Comparison of ENCODE assay signal across 11 mouse cellular contexts in the genomic region with DNA sequence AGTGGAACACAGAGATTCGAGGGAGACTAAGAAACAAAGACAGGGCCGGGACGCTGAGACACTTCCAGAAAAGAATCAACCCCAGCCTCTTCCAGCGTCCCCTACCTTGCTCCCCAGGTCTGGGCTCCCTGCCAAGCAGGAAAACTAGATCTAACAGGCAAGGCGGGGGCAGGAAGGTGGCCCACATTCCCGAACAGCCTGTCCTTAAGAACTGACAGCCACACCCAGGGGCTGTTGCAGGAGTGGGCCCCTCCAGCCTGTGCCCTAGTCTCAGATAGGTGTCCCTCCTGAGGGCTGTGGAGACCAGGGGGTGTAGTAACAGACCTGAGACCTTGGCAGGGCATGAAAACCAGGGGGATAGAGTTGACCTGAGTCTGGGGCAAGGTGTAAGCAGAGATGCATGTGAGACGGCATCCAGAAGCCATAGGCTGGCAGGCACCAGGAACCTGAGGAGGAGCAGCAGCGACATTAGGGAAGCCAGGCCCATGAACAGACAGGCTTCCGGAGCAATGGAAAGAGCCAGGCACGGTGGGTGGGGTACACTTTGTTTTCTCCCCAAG. TPM values are rescaled to one million over a fixed set of nuclear protein-coding genes. Genes with fewer than 3 reads are reported as not detected.
DNase-seq lines count a peak whose midpoint lies in the region; ATAC-seq and TF ChIP-seq lines count a peak whose summit lies in the region.
"Had no signal": no experiment of that assay in that cellular context is flagged by ENCODE, and none has a peak within 500 bp of the region (broad histone marks: within the 10 kb centered on the region; RNA-seq: fewer than 3 reads in every experiment).

A gene (plus strand): TSS at position 510 of the 560 bp plus-strand sequence.

- TF ChIP-seq CTCF in kidney, adult 2 months (conservative IDR thresholded peaks at IDR 0.05; ENCODE audit: insufficient read depth, insufficient read length, low read depth, low read length) = no peak
- no peak for TF ChIP-seq CTCF in lung, postnatal 0 days (IDR thresholded peaks at IDR 0.05)

- no peak for TF ChIP-seq POLR2A in kidney, adult 2 months (IDR thresholded peaks at IDR 0.05; ENCODE audit: low read depth, low read length)

- no peak within 1 kb of the TSS for H3K4me3 ChIP-seq in heart, embryonic 11.5 days (ENCODE audit: low read depth, low read length)
- H3K4me3 ChIP-seq in embryonic facial prominence, embryonic 13.5 days = no peak within 1 kb of the TSS
- H3K4me3 ChIP-seq in kidney, adult 2 months (ENCODE audit: insufficient read depth, low read depth, low read length) = no peak within 1 kb of the TSS
- H3K4me3 ChIP-seq in lung, postnatal 0 days (ENCODE audit: low read depth, low read length) = no peak within 1 kb of the TSS
- H3K4me3 ChIP-seq: megakaryocyte, embryonic 14.5 days had no signal

- WGBS in heart, embryonic 11.5 days (ENCODE audit: insufficient replicate concordance) = 72% methylated on average over 10 of the region's 10 CpGs
- WGBS in embryonic facial prominence, embryonic 13.5 days = 53% methylated on average over 10 of the region's 10 CpGs
- WGBS in kidney, adult 2 months = 26% methylated on average over 10 of the region's 10 CpGs
- 35% methylated on average over 10 of the region's 10 CpGs for WGBS in lung, postnatal 0 days

- no peak within 1 kb of the TSS for H3K4me2 ChIP-seq in heart, embryonic 11.5 days
- H3K4me2 ChIP-seq in embryonic facial prominence, embryonic 13.5 days = 0 out of 2 replicates have a peak within 1 kb of the TSS, but pooled peaks have one; percentile 1
- H3K4me2 ChIP-seq in lung, postnatal 0 days (replicated peaks; ENCODE audit: low read depth, low read length) = peak within 1 kb of the TSS; percentile 14; the same call in 1 of the 2 replicates

- no peaks in the 10 kb centered on the region for H3K27me3 ChIP-seq in heart, embryonic 11.5 days (ENCODE audit: control insufficient read depth, insufficient read depth, low read length)
- no peaks in the 10 kb centered on the region for H3K27me3 ChIP-seq in embryonic facial prominence, embryonic 13.5 days
- no peaks in the 10 kb centered on the region for H3K27me3 ChIP-seq in kidney, adult 2 months (replicated peaks; ENCODE audit: control insufficient read depth, insufficient read depth, low read length)
- no peaks in the 10 kb centered on the region for H3K27me3 ChIP-seq in lung, postnatal 0 days (replicated peaks; ENCODE audit: insufficient read depth, low read length)

- H3K9me3 ChIP-seq in heart, embryonic 11.5 days (replicated peaks; ENCODE audit: control insufficient read depth, low read length) = no peaks in the 10 kb centered on the region; the same call in 1 of the 2 replicates
- H3K9me3 ChIP-seq in embryonic facial prominence, embryonic 13.5 days = no peaks in the 10 kb centered on the region
- no peaks in the 10 kb centered on the region for H3K9me3 ChIP-seq in lung, postnatal 0 days (ENCODE audit: low read length)
- H3K9me3 ChIP-seq: megakaryocyte, embryonic 14.5 days had no signal

- peak; percentile 97 for DNase-seq in heart, adult 11 months
- peak; percentile 76 for DNase-seq in kidney, adult 2 months
- DNase-seq in lung, postnatal 0 days (ENCODE audit: low spot score) = peak; percentile 81
- DNase-seq in spleen, adult 12 weeks (ENCODE audit: low spot score) = no peak
- DNase-seq in thymus, postnatal 36 days = no peak
- DNase-seq in frontal cortex, adult 2 months (ENCODE audit: extremely low spot score in 1 of 2, low spot score in 1 of 2) = no peak
- DNase-seq: layer of hippocampus, postnatal 36 days had no signal

- no peak within 1 kb of the TSS for H3K27ac ChIP-seq in heart, embryonic 11.5 days (ENCODE audit: low read depth, low read length)
- H3K27ac ChIP-seq in embryonic facial prominence, embryonic 13.5 days = peak within 1 kb of the TSS; percentile 72
- no peak within 1 kb of the TSS for H3K27ac ChIP-seq in kidney, adult 2 months (ENCODE audit: insufficient read depth, low read depth, low read length)
- H3K27ac ChIP-seq in lung, postnatal 0 days (ENCODE audit: low read length) = peak within 1 kb of the TSS; percentile 64

- H3K9ac ChIP-seq in heart, embryonic 11.5 days (ENCODE audit: low read depth, low read length) = no peak within 1 kb of the TSS
- no peak within 1 kb of the TSS for H3K9ac ChIP-seq in embryonic facial prominence, embryonic 13.5 days
- H3K9ac ChIP-seq in lung, postnatal 0 days (replicated peaks; ENCODE audit: low read depth) = no peak within 1 kb of the TSS

- TF ChIP-seq EP300 in lung, postnatal 0 days (IDR thresholded peaks at IDR 0.05) = peak; percentile 66

- no peaks in the 10 kb centered on the region for H3K4me1 ChIP-seq in heart, embryonic 11.5 days (ENCODE audit: control insufficient read depth, insufficient read depth, low read length)
- peaks cover 6% of the 10 kb centered on the region for H3K4me1 ChIP-seq in embryonic facial prominence, embryonic 13.5 days
- H3K4me1 ChIP-seq in kidney, adult 2 months (ENCODE audit: control insufficient read depth, insufficient read depth, low read length) = 0 out of 2 replicates have a peak, but pooled peaks cover 5% of the 10 kb centered on the region
- no peaks in the 10 kb centered on the region for H3K4me1 ChIP-seq in lung, postnatal 0 days (ENCODE audit: insufficient read depth, low read depth, low read length)

- ATAC-seq in heart, embryonic 11.5 days (replicated peaks; ENCODE audit: insufficient number of reproducible peaks, low FRiP score, low TSS enrichment) = no peak
- ATAC-seq in embryonic facial prominence, embryonic 13.5 days (ENCODE audit: insufficient number of reproducible peaks, insufficient read depth, low FRiP score, low TSS enrichment, low read depth) = peak; percentile 53
- peak; percentile 86 for ATAC-seq in lung, postnatal 0 days

- H3K36me3 ChIP-seq in heart, embryonic 11.5 days (ENCODE audit: control insufficient read depth, insufficient read depth, low read length) = peaks cover 10% of the 10 kb centered on the region
- H3K36me3 ChIP-seq in embryonic facial prominence, embryonic 13.5 days = peaks cover 13% of the 10 kb centered on the region
- H3K36me3 ChIP-seq in kidney, adult 2 months (ENCODE audit: control insufficient read depth, insufficient read depth, low read length) = no peaks in the 10 kb centered on the region
- H3K36me3 ChIP-seq in lung, postnatal 0 days (ENCODE audit: insufficient read depth, low read length) = peaks cover 7% of the 10 kb centered on the region; the same call in 1 of the 2 replicates

RNA-seq across cellular contexts. Expression of the gene that starts here (rescaled TPM):
- polyA plus RNA-seq in heart, embryonic 11.5 days (2014; fragmentation: Nextera tagmentation; extraction: Ambion mirVana) = 0.13 TPM in 1 of 2 replicates, not detected in the other
- 0.25 and 0.32 TPM in 2 replicates for polyA plus RNA-seq in embryonic facial prominence, embryonic 13.5 days (2015; fragmentation: Nextera tagmentation; extraction: Ambion mirVana)
- not detected in 2 replicates for polyA plus RNA-seq in kidney, adult 2 months (2012; rRNA removed)
- polyA plus RNA-seq in lung, postnatal 0 days (2015; fragmentation: Nextera tagmentation; extraction: Ambion mirVana) = 0.14 TPM in 1 of 2 replicates, not detected in the other
- not detected in 2 replicates for polyA plus RNA-seq in frontal cortex, adult 2 months (2012; rRNA removed)
- polyA plus RNA-seq: testis, adult 2 months had no signal

Comparison
In these comparisons a context has a peak if more than half of its experiments do, and no peak if none do; other contexts are left out.
1. Peak in ATAC-seq, H3K27ac ChIP-seq and H3K4me2 ChIP-seq in embryonic facial prominence, embryonic 13.5 days; RNA of the gene not detected or under 1 TPM.
2. Peak in DNase-seq in kidney, adult 2 months; RNA of the gene not detected or under 1 TPM.
3. Peak in DNase-seq, ATAC-seq, H3K27ac ChIP-seq and H3K4me2 ChIP-seq in lung, postnatal 0 days; RNA of the gene not detected or under 1 TPM.